Mouse (Mus musculus): ENCODE data around the gene Tm7sf3. TPM values are rescaled to one million over a fixed set of nuclear protein-coding genes. Genes with fewer than 3 reads are reported as not detected.

The Tm7sf3 gene
- polyA plus RNA-seq (2016; fragmentation: Nextera tagmentation; extraction: Ambion mirVana) = 25.6 and 27.7 TPM in 2 replicates

GRCm38 (mm10) chr6:146642276-146643183 lies at the start of gene Tm7sf3, which contains the start of gene Med21:
Tm7sf3 (minus strand) TSS chr6:146642824.
Med21 (plus strand) TSS chr6:146642547.
- H3K9ac ChIP-seq = peak within 1 kb of the TSS; percentile 88
- ATAC-seq (ENCODE audit: low FRiP score, low read depth) = peak; percentile 97
- WGBS = under 1% methylated on average over 60 of the region's 60 CpGs

GRCm38 (mm10) chr6:146688861-146689260 lies 46.2 kb upstream of the Tm7sf3 start:
- no peak overlapping the region for H3K27ac ChIP-seq
- no peaks in the 10 kb centered on the region for H3K4me1 ChIP-seq
- H3K4me2 ChIP-seq (replicated peaks) = no peak overlapping the region
- no peak overlapping the region for H3K9ac ChIP-seq
- H3K27me3 ChIP-seq (replicated peaks) = no peaks in the 10 kb centered on the region
- H3K36me3 ChIP-seq = no peaks in the 10 kb centered on the region
- H3K4me3 ChIP-seq = no peak overlapping the region
- no peak for ATAC-seq (ENCODE audit: low FRiP score, low read depth)
- WGBS = 82% methylated on average over 5 of the region's 5 CpGs
- H3K9me3 ChIP-seq = no peaks in the 10 kb centered on the region

More at GRCm38 (mm10) chr6:146642276-146643183, at the start of gene Tm7sf3, which contains the start of gene Med21:
- H3K27me3 ChIP-seq (replicated peaks) = no peaks in the 10 kb centered on the region
- no peaks in the 10 kb centered on the region for H3K9me3 ChIP-seq
- peaks cover 5% of the 10 kb centered on the region for H3K4me1 ChIP-seq
- peak within 1 kb of the TSS; percentile 70 for H3K27ac ChIP-seq
- H3K4me3 ChIP-seq = peak within 1 kb of the TSS; percentile 80
- peak within 1 kb of the TSS; percentile 70 for H3K4me2 ChIP-seq (replicated peaks)
- no peaks in the 10 kb centered on the region for H3K36me3 ChIP-seq

DNA sequence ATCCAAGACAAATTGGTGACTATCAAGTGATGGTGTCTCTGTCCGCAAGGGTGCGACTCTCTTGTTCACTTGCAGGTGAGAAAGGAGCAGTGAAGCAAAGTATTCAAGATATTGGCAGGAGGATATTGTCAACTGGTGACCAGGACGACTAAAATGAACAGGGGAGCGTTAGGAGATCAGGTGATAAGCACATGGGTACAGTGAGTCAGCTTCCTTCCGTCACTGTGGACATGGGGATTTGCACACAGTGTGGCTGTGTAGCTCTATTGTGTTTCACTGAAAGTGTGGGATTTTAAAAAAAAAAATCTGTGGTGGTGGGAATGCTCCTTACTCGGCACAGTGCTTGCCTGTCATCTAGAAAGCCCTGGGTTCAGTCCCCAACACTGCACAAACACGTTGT lies 45.4 kb upstream of the Tm7sf3 start:
- H3K36me3 ChIP-seq = no peaks in the 10 kb centered on the region
- no peaks in the 10 kb centered on the region for H3K9me3 ChIP-seq
- 85% methylated on average over 7 of the region's 7 CpGs for WGBS
- H3K4me1 ChIP-seq = no peaks in the 10 kb centered on the region
- H3K9ac ChIP-seq = no peak overlapping the region
- H3K27ac ChIP-seq = no peak overlapping the region
- no peak overlapping the region for H3K4me3 ChIP-seq
- H3K4me2 ChIP-seq (replicated peaks) = no peak overlapping the region
- ATAC-seq (ENCODE audit: low FRiP score, low read depth) = no peak
- H3K27me3 ChIP-seq (replicated peaks) = no peaks in the 10 kb centered on the region

- H3K27ac ChIP-seq = no peak overlapping the region
- H3K4me2 ChIP-seq (replicated peaks) = no peak overlapping the region
- H3K27me3 ChIP-seq (replicated peaks) = no peaks in the 10 kb centered on the region
- H3K36me3 ChIP-seq = no peaks in the 10 kb centered on the region
- ATAC-seq (ENCODE audit: low FRiP score, low read depth) = no peak
- H3K4me1 ChIP-seq = no peaks in the 10 kb centered on the region
- no peak overlapping the region for H3K9ac ChIP-seq
- H3K4me3 ChIP-seq = no peak overlapping the region
- no peaks in the 10 kb centered on the region for H3K9me3 ChIP-seq
- WGBS = 91% methylated on average over 5 of the region's 5 CpGs
Measured at GRCm38 (mm10) chr6:146686463-146687196, 44.0 kb upstream of the Tm7sf3 start.

GRCm38 (mm10) chr6:146685781-146686308 lies 43.2 kb upstream of the Tm7sf3 start:
- no peak overlapping the region for H3K4me3 ChIP-seq
- no peak for ATAC-seq (ENCODE audit: low FRiP score, low read depth)
- H3K36me3 ChIP-seq = no peaks in the 10 kb centered on the region
- H3K27me3 ChIP-seq (replicated peaks) = no peaks in the 10 kb centered on the region
- H3K4me1 ChIP-seq = no peaks in the 10 kb centered on the region
- H3K27ac ChIP-seq = no peak overlapping the region
- 88% methylated on average over 17 of the region's 17 CpGs for WGBS
- H3K9me3 ChIP-seq = no peaks in the 10 kb centered on the region
- no peak overlapping the region for H3K4me2 ChIP-seq (replicated peaks)
- H3K9ac ChIP-seq = no peak overlapping the region

DNA sequence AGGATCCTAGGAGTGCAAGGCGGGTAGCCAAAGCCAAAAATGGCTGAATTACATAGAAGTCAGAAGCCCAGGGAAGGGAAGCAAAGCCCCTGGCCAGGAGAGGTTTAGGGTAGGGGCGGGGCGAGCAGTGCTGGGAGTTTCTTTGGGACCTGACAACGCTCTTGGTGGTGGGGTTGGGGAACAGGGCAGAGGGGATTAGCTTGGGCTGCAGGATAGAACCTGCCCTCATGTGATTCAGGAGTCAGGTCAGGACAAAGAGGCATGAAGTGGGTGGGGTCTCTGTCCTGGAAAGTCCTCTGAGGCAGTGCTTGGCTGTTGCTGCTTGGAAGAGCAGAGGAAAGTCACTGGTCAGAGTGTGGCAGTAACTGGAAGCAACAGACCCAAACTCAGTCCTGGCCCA lies 41.3 kb upstream of the Tm7sf3 start:
- Histone ChIP-seq H3K9me3 (0 out of 2 replicates have a peak, but pooled peaks cover 4% of the 10 kb centered on the region), H3K27ac (no peak overlapping the region), H3K36me3 (no peaks in the 10 kb centered on the region), H3K9ac (no peak overlapping the region), H3K27me3 (replicated peaks) (no peaks in the 10 kb centered on the region), H3K4me2 (replicated peaks) (no peak overlapping the region), H3K4me3 (no peak overlapping the region), H3K4me1 (no peaks in the 10 kb centered on the region)
- no peak for ATAC-seq (ENCODE audit: low FRiP score, low read depth)
- 77% methylated on average over 4 of the region's 4 CpGs for WGBS

GRCm38 (mm10) chr6:146678136-146679070 lies 35.8 kb upstream of the Tm7sf3 start:
- 82% methylated on average over 10 of the region's 10 CpGs for WGBS
- no peaks in the 10 kb centered on the region for H3K27me3 ChIP-seq (replicated peaks)

DNA sequence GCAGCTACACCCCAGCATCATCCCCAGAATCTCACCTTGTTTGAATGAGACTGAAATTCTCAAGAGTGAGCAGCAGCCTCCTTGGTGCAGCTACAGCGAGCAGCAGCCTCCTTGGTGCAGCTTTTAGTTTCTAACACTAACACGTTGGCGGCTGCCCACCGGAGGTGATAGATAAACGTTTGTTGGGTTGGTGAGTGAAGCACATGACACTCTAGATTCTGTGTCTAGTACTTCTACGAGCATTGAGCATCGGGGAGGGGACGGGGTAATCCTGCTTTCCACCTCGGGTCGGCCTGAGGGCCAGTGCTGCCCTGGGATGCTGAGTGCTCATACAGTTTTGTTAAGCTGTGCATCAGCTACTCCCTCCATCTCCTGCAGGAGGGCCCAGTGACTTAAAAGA lies 34.3 kb upstream of the Tm7sf3 start:
- H3K27me3 ChIP-seq (replicated peaks) = no peaks in the 10 kb centered on the region
- no peak for ATAC-seq (ENCODE audit: low FRiP score, low read depth)
- 80% methylated on average over 10 of the region's 10 CpGs for WGBS
- 0 out of 2 replicates have a peak, but pooled peaks cover 4% of the 10 kb centered on the region for H3K9me3 ChIP-seq
- no peak overlapping the region for H3K4me3 ChIP-seq
- H3K4me1 ChIP-seq = no peaks in the 10 kb centered on the region
- no peak overlapping the region for H3K4me2 ChIP-seq (replicated peaks)
- no peak overlapping the region for H3K27ac ChIP-seq
- no peak overlapping the region for H3K9ac ChIP-seq
- no peaks in the 10 kb centered on the region for H3K36me3 ChIP-seq

More at GRCm38 (mm10) chr6:146678136-146679070, 35.8 kb upstream of the Tm7sf3 start:
- H3K4me1 ChIP-seq = no peaks in the 10 kb centered on the region
- 0 out of 2 replicates have a peak, but pooled peaks cover 4% of the 10 kb centered on the region for H3K9me3 ChIP-seq
- no peak overlapping the region for H3K27ac ChIP-seq
- no peaks in the 10 kb centered on the region for H3K36me3 ChIP-seq
- H3K9ac ChIP-seq = no peak overlapping the region
- ATAC-seq (ENCODE audit: low FRiP score, low read depth) = no peak
- no peak overlapping the region for H3K4me2 ChIP-seq (replicated peaks)
- H3K4me3 ChIP-seq = no peak overlapping the region

DNA sequence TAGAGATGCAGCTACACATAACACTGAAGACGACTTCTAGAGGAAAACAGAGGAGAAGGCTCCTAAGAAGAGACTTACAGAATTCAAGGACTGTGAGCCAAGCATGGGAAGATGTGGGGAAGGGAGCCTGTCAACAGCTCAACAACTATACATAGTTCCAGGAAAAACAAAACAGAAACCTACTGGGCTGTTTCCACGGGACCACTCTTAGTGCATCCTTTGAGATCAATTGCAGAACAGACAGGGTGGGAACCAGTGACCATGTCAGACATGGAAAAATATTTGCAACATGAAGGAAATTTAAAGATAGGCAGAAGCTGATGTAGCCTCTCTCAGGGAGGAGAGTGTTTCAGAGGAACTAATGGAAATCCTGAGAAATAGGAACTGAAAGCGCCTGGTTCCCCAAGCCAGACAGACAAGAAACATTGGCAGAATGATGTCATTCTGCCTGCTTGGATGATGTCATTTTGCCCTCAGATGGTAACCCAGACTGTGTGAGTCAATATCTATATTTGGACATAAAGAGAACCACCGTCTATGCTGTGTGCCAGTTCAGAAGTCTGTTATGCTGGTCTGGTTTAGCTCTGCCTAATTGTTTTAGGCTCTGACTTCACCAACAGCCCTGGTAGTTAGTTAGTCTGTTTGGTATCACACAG lies 32.4 kb upstream of the Tm7sf3 start:
- 0 out of 2 replicates have a peak, but pooled peaks cover 4% of the 10 kb centered on the region for H3K9me3 ChIP-seq
- no peaks in the 10 kb centered on the region for H3K27me3 ChIP-seq (replicated peaks)
- no peak for ATAC-seq (ENCODE audit: low FRiP score, low read depth)
- no peak overlapping the region for H3K27ac ChIP-seq
- no peak overlapping the region for H3K4me2 ChIP-seq (replicated peaks)
- WGBS = 82% methylated on average over 4 of the region's 4 CpGs
- H3K9ac ChIP-seq = no peak overlapping the region
- no peak overlapping the region for H3K4me3 ChIP-seq
- no peaks in the 10 kb centered on the region for H3K4me1 ChIP-seq
- no peaks in the 10 kb centered on the region for H3K36me3 ChIP-seq

DNA sequence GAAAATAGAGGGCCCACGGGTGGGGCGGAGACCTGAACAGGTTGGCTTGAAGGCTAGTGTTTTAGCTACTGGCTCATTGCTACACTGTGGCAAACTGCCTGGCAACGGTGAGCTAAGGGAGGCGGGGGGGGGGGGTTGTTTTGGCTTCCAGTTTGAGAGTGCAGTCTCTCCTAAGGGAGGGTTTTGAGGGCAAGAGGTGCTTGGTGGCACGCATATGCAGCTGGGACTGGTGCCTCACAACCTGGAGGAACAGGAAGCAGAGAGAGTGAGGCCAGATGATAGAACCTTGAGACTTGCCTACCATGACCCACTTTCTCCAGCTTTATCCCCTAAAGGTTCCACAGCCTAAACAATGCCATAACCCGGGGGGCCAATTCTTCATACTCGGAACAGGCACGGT lies 31.8 kb upstream of the Tm7sf3 start:
- no peak for ATAC-seq (ENCODE audit: low FRiP score, low read depth)

DNA sequence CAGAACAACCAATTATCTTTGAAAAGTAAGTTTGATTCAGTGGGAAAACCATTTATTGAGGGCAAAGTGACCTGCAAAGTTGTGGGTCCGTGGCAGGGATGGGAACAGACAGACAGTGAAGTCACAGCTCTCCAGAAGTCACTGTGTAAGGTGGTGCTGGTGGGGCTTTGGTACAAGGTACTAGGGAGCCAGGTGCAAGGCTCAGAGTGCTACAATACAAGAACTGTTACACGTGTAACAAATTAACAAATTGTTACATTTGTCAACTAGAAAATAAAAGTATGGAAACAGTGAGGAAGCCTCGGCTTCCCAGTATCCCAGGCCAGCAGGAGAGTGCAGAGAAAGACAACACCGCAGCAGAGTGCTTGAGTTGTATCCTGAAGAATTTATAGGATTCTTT lies 31.1 kb upstream of the Tm7sf3 start:
- Histone ChIP-seq H3K36me3 (no peaks in the 10 kb centered on the region), H3K4me2 (replicated peaks) (no peak overlapping the region), H3K27ac (no peak overlapping the region), H3K4me3 (no peak overlapping the region), H3K27me3 (replicated peaks) (no peaks in the 10 kb centered on the region), H3K9me3 (no peaks in the 10 kb centered on the region), H3K9ac (no peak overlapping the region), H3K4me1 (no peaks in the 10 kb centered on the region)
- no peak for ATAC-seq (ENCODE audit: low FRiP score, low read depth)
- 87% methylated on average over 4 of the region's 4 CpGs for WGBS

More for the DNA sequence above, 31.8 kb upstream of the Tm7sf3 start:
- 84% methylated on average over 8 of the region's 8 CpGs for WGBS
- H3K4me2 ChIP-seq (replicated peaks) = no peak overlapping the region
- no peak overlapping the region for H3K4me3 ChIP-seq
- no peak overlapping the region for H3K27ac ChIP-seq
- no peaks in the 10 kb centered on the region for H3K36me3 ChIP-seq
- no peaks in the 10 kb centered on the region for H3K4me1 ChIP-seq
- 0 out of 2 replicates have a peak, but pooled peaks cover under 1% of the 10 kb centered on the region for H3K9me3 ChIP-seq
- no peaks in the 10 kb centered on the region for H3K27me3 ChIP-seq (replicated peaks)
- H3K9ac ChIP-seq = no peak overlapping the region

Data from neural tube, embryonic 12.5 days (tissue).